Mouse (Mus musculus) neural tube, embryonic 14.5 days (tissue): ENCODE measurements around the gene Gtf3c1. TPM values are rescaled to one million over a fixed set of nuclear protein-coding genes. Genes with fewer than 3 reads are reported as not detected.
A peak's percentile ranks its signal among the peaks of the same experiment; 100 is the strongest.
"Not testable (repeated sequence)": the region's sequence is repeated elsewhere in the genome, so short reads cannot be mapped to it uniquely, and the experiment has no call there.

Experiments
- ATAC-seq: fragments of 200-750 bp; cut with Nextera tagmentation; 2 replicates; pipeline ENCODE4 v1.8.0; 2017; ENCODE audit warnings: low read depth, mild to moderate bottlenecking, moderate TSS enrichment, moderate library complexity
- H3K27ac ChIP-seq: fragments of 300-500 bp; sonication (generic); 2 replicates; pipeline ENCODE4 v1.5.1; 2014; ENCODE audit warnings: low read depth, mild to moderate bottlenecking, control low read depth, low read length, moderate library complexity, mixed read lengths
- H3K27me3 ChIP-seq: fragments of 300-500 bp; sonication (generic); 2 replicates; pipeline ENCODE4 v1.6.1; 2014; ENCODE audit warnings: low read length; ENCODE audit not compliant: control insufficient read depth, insufficient read depth
- H3K36me3 ChIP-seq: fragments of 300-500 bp; sonication (generic); 2 replicates; pipeline ENCODE4 v1.6.1; 2014; ENCODE audit warnings: low read length, mixed read lengths; ENCODE audit not compliant: control insufficient read depth, insufficient read depth
- H3K4me1 ChIP-seq: fragments of 300-500 bp; sonication (generic); 2 replicates; pipeline ENCODE4 v1.6.1; 2014; ENCODE audit warnings: low read length; ENCODE audit not compliant: control insufficient read depth, insufficient read depth
- H3K4me2 ChIP-seq: fragments of 300-500 bp; sonication (generic); 2 replicates; pipeline ENCODE4 v1.6.1; 2014; ENCODE audit warnings: mild to moderate bottlenecking, low read depth, low read length, control low read depth
- H3K4me3 ChIP-seq: fragments of 300-500 bp; sonication (generic); 2 replicates; pipeline ENCODE4 v1.5.1; 2014; ENCODE audit warnings: low read depth, low read length, control low read depth, mixed read lengths
- H3K9ac ChIP-seq: fragments of 300-500 bp; sonication (generic); replicated peaks from 2 replicates; pipeline ENCODE4 v1.6.1; 2014; ENCODE audit warnings: low read depth, mild to moderate bottlenecking, control low read depth, low read length, mixed read lengths
- H3K9me3 ChIP-seq: fragments of 300-500 bp; sonication (generic); 2 replicates; pipeline ENCODE4 v1.6.1; 2016; ENCODE audit warnings: low read length; ENCODE audit not compliant: control insufficient read depth
- WGBS: fragments of 180-500 bp; shearing (Covaris S2); extraction: QIAGEN DNeasy Blood & Tissue Kit; methylation state at CpG from one replicate; pipeline ENCODE4 v1.1.7; 2014; 5-methylcytosine and 5-hydroxymethylcytosine counted together
- polyA plus RNA-seq: library from polyadenylated mRNA; unstranded; fragments of >200 nt; fragmentation: Nextera tagmentation; extraction: Ambion mirVana; gene quantifications from 2 replicates; pipeline ENCODE4 v1.2.1, GENCODE M21; 2014

The Gtf3c1 gene
- polyA plus RNA-seq, 1 experiment from 2014 or later: 41.9 TPM

GRCm38 (mm10) chr7:125716724-125717123 lies 9.1 kb upstream of the Gtf3c1 start:
- no peaks in the 10 kb centered on the region for H3K36me3 ChIP-seq
- peaks cover 3% of the 10 kb centered on the region; the same call in 1 of the 2 replicates for H3K4me1 ChIP-seq
- WGBS: 70% methylated on average over 2 of the region's 2 CpGs
- H3K4me2 ChIP-seq: no peak overlapping the region
- H3K9me3 ChIP-seq: no peaks in the 10 kb centered on the region
- no peak for ATAC-seq
- no peak overlapping the region for H3K4me3 ChIP-seq
- no peak overlapping the region for H3K9ac ChIP-seq
- H3K27ac ChIP-seq: no peak overlapping the region
- no peaks in the 10 kb centered on the region for H3K27me3 ChIP-seq

- Histone ChIP-seq H3K4me3 (no peak overlapping the region), H3K27ac (no peak overlapping the region), H3K27me3 (no peaks in the 10 kb centered on the region), H3K9ac (no peak overlapping the region), H3K4me2 (no peak overlapping the region), H3K9me3 (no peaks in the 10 kb centered on the region), H3K4me1 (no peaks in the 10 kb centered on the region), H3K36me3 (no peaks in the 10 kb centered on the region)
- 93% methylated on average over 3 of the region's 3 CpGs for WGBS
- ATAC-seq: no peak
These were observed 7.2 kb upstream of the Gtf3c1 start for GRCm38 (mm10) chr7:125714803-125715202.

- 97% methylated on average over 6 of the region's 7 CpGs for WGBS
- not testable (repeated sequence) for H3K27ac ChIP-seq, H3K9me3 ChIP-seq
These were observed 6.0 kb upstream of the Gtf3c1 start for GRCm38 (mm10) chr7:125713542-125714055.

GRCm38 (mm10) chr7:125708100-125708499 lies 520 bp upstream of the Gtf3c1 start:
- Histone ChIP-seq H3K9ac (peak overlapping the region; percentile 76), H3K4me2 (peak overlapping the region; percentile 73), H3K27ac (peak overlapping the region; percentile 66; the same call in 1 of the 2 replicates), H3K9me3 (no peaks in the 10 kb centered on the region), H3K27me3 (no peaks in the 10 kb centered on the region), H3K4me1 (peaks cover 27% of the 10 kb centered on the region), H3K4me3 (peak overlapping the region; percentile 96), H3K36me3 (peaks cover 11% of the 10 kb centered on the region; the same call in 1 of the 2 replicates)
- no peak for ATAC-seq
- WGBS: under 1% methylated on average over 14 of the region's 15 CpGs

More at GRCm38 (mm10) chr7:125713542-125714055, 6.0 kb upstream of the Gtf3c1 start:
- not testable (repeated sequence) for H3K9ac ChIP-seq, H3K4me3 ChIP-seq, H3K36me3 ChIP-seq, H3K27me3 ChIP-seq, ATAC-seq, H3K4me2 ChIP-seq, H3K4me1 ChIP-seq

- peak overlapping the region; percentile 78 for H3K4me2 ChIP-seq
- peak overlapping the region; percentile 88 for H3K27ac ChIP-seq
- peak; percentile 87 for ATAC-seq
- H3K36me3 ChIP-seq: peaks cover 19% of the 10 kb centered on the region
- H3K4me1 ChIP-seq: peaks cover 27% of the 10 kb centered on the region
- peak overlapping the region; percentile 89 for H3K9ac ChIP-seq
- under 1% methylated on average over 24 of the region's 24 CpGs for WGBS
- H3K9me3 ChIP-seq: no peaks in the 10 kb centered on the region
- no peaks in the 10 kb centered on the region for H3K27me3 ChIP-seq
- H3K4me3 ChIP-seq: peak overlapping the region; percentile 96
These were observed 394 bp downstream of the Gtf3c1 start for GRCm38 (mm10) chr7:125707186-125707585.

GRCm38 (mm10) chr7:125702791-125703190 lies 4.8 kb downstream of the Gtf3c1 start:
- Histone ChIP-seq H3K9ac (no peak overlapping the region), H3K27me3 (no peaks in the 10 kb centered on the region), H3K36me3 (peaks cover 62% of the 10 kb centered on the region), H3K9me3 (peaks cover 5% of the 10 kb centered on the region), H3K4me3 (no peak overlapping the region), H3K4me1 (peaks cover 20% of the 10 kb centered on the region), H3K27ac (no peak overlapping the region), H3K4me2 (no peak overlapping the region)
- WGBS: 93% methylated on average over 1 of the region's 1 CpGs
- ATAC-seq: no peak

- Histone ChIP-seq H3K4me3 (no peak overlapping the region), H3K9me3 (peaks cover 4% of the 10 kb centered on the region), H3K27ac (no peak overlapping the region), H3K4me1 (no peaks in the 10 kb centered on the region), H3K36me3 (peaks cover 86% of the 10 kb centered on the region), H3K9ac (no peak overlapping the region), H3K27me3 (no peaks in the 10 kb centered on the region), H3K4me2 (no peak overlapping the region)
- 64% methylated on average over 5 of the region's 5 CpGs for WGBS
- no peak for ATAC-seq
These were observed 13.5 kb downstream of the Gtf3c1 start for GRCm38 (mm10) chr7:125694056-125694455.

GRCm38 (mm10) chr7:125690516-125690915 lies 17.1 kb downstream of the Gtf3c1 start:
- WGBS: 95% methylated on average over 4 of the region's 4 CpGs
- Histone ChIP-seq H3K9me3 (no peaks in the 10 kb centered on the region), H3K4me2 (no peak overlapping the region), H3K4me1 (no peaks in the 10 kb centered on the region), H3K36me3 (peaks cover 66% of the 10 kb centered on the region), H3K9ac (no peak overlapping the region), H3K4me3 (no peak overlapping the region), H3K27ac (no peak overlapping the region), H3K27me3 (no peaks in the 10 kb centered on the region)
- no peak for ATAC-seq

GRCm38 (mm10) chr7:125679936-125680335 lies 27.6 kb downstream of the Gtf3c1 start:
- no peaks in the 10 kb centered on the region for H3K4me1 ChIP-seq
- no peak overlapping the region for H3K27ac ChIP-seq
- no peak overlapping the region for H3K4me2 ChIP-seq
- H3K4me3 ChIP-seq: no peak overlapping the region
- H3K9ac ChIP-seq: no peak overlapping the region
- H3K27me3 ChIP-seq: no peaks in the 10 kb centered on the region
- WGBS: 93% methylated on average over 9 of the region's 9 CpGs
- ATAC-seq: no peak
- H3K9me3 ChIP-seq: no peaks in the 10 kb centered on the region
- peaks cover 70% of the 10 kb centered on the region for H3K36me3 ChIP-seq
